Mouse (Mus musculus) A20 (cell line): ENCODE data around the gene Gm9913.

Experiments used
- DNase-seq: peaks from one replicate; pipeline ENCODE4 v3.0.0-alpha.2; 2011; ENCODE audit warnings: low read depth, low spot score

The Gm9913 gene

GRCm38 (mm10) chr2:125505006-125505745 is at the start of gene Gm9913:
Gm9913 (plus strand) TSS chr2:125505089.
- no peak for DNase-seq

- DNase-seq, result no peak
These were observed 48.7 kb upstream of the Gm9913 start for GRCm38 (mm10) chr2:125456059-125456789.

GRCm38 (mm10) chr2:125459087-125459486 is 45.8 kb upstream of the Gm9913 start:
- DNase-seq, result no peak

DNA sequence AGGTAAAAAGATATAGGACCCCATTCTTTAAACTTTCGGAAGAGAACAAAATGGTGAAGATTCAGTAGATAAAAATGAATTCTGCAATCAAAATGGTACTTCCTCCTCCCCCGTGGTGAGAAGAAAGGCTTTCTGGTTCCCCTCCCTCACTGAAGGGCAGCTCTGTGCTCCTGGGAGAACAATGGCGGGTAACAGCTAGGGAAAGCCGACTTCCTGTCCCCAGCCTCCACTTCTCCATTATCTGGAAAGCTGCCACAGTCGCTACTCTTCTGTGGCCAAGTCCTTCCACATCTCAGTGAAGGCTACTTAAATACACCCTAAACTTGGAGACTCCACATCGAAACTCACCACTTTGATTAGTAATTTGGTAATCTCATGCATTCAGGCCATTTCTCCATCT is 40.9 kb upstream of the Gm9913 start:
- DNase-seq, result no peak

DNA sequence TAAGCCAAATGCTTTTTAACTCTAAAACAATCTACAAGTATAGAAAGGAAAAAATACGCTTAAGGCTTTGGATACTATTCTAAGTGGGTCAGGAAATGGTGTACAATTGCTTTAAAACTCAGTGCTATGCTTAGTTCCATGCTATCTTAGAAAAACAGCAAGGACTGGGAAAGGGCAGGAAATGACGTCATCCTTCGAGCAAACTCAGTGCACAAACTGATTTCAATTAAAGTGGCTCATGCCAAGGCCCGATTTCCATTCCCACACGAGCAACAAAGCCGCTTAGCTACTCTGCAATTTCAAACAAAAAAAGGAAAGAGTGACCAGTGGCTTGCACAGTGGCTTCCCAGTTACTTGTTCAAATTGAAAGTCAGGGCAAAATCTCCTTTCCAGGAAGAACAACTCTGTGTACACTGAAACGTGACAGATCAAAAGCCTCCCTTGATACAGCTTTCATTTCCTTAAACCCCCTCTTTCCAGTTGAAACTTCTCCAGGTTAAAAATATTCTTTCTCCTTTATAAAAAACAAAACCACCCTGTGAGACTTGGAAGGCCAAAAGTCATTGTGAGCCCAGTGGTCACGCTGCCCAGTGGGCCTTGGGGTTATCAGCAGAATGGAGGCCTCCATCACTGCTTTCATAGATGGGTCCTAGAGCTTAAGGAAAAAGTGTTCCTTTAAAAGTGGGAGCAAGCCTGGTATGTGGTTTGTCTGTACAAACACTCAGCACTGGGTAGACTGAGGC is 34.2 kb upstream of the Gm9913 start:
- DNase-seq, result no peak

DNA sequence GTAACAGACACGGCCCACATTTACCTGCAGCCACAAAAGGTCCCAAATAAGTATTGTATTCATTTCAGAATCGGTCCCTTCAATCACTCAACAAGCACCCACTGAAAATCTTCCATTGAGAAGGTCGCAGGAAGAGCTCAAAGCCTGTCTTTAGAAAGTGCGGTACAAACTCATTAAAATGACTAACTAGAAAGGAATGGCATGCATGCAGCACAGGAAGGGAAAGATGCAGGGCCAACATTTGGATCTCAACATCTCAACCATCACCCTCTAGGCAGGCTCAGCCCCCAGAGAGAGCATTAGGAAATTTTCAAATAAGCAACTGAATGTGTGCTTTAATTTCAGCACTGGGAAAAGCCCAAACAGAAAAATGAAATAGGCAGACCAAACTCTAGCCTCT is 33.2 kb upstream of the Gm9913 start:
- no peak for DNase-seq

DNA sequence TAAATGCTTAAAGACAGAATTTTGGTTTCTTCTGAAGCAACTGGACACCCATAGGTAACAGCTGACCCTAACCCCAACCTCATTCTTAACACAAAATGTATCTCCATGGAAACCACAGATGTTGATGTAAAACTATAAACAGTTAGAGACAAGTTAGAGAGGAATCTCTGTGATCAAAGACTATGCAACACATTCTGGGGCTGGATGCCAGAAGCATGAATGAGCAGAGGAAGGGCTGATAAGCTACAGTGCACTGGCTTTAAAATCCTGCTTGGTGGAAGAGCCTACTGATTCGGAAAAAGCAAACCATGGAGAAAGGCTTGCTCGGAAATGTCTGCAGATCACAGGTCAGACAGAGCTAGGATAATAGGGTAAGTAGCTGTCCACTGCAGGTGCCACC is 31.7 kb upstream of the Gm9913 start:
- DNase-seq, result no peak

GRCm38 (mm10) chr2:125474690-125475089 is 30.2 kb upstream of the Gm9913 start:
- no peak for DNase-seq

GRCm38 (mm10) chr2:125476231-125476630 is 28.7 kb upstream of the Gm9913 start:
- DNase-seq, result no peak

- DNase-seq, result no peak
These were observed 27.5 kb upstream of the Gm9913 start for GRCm38 (mm10) chr2:125477367-125477766.

DNA sequence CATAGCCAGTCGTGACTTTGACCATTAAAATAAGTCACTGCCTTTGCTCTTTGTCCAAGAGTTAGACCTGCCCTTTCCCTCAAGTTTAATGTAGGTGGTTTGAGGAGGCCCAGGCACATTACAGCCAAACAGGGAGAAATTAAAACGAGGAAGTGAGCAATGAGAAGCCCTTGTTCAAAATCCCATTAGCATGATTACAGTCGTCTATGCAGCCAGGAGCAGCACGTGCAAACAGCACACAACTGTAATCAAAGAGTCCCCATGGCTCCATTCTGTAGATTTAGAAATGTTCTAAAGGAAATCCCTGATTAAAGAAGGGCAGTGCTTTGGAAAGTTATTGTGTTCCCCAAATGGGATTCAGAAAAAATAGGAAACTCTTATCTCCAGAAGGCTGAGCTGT is 26.2 kb upstream of the Gm9913 start:
- DNase-seq, result no peak

GRCm38 (mm10) chr2:125480057-125480456 is 24.8 kb upstream of the Gm9913 start:
- DNase-seq, result no peak

DNA sequence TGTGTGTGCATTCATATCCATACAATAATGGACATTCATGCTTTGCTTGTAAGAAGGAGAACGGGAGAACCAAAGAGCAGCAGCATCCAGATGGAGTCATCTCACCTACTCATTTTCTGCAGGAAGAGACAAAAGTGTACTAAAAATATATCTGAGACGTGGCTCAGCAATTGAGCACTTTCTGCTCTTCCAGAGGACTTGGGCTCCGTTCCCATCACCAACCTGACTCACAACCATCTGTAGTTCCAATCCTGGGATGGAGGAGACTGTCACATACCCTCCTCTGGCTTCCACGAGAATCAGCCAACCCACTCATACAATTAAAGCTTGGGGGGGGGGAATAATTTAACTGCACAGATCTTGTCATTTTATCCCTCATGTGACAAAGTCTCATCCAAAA is 23.8 kb upstream of the Gm9913 start:
- DNase-seq, result no peak

DNA sequence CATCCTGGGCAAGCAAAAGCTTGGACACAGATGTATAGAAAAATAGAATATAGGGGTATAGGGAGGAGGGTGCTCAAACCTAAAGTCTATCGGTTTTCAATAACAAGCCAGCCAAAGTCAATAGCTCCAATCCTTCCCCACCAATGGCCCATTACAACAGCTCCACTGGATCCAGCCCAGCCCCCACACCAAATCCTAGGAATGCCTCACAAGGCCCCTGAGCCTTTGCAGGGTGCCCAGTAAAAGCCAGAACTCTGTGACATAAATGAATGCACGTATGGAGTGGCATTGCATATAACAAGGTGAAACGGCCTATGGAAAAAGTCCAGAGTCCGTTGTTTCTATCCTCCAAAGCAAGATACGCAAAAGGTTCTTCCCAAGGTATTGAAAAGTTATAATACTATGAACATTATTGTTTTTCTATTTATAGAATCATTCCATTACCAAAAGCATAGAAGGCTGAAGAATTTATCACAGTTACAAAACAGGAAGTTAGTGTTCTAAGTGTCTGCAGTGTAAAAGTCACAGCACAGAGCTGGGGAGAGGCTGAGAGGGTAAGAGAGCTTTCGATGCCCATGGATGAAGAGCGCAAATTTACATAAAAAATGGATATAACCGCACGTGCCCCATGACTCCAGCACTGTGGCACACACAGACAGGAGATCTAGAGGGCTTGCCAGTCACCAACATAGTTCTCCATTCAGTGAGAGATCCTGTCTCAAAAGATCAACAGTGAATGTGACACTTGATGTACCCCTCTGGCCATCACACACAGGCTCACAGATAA is 23.2 kb upstream of the Gm9913 start:
- no peak for DNase-seq

DNA sequence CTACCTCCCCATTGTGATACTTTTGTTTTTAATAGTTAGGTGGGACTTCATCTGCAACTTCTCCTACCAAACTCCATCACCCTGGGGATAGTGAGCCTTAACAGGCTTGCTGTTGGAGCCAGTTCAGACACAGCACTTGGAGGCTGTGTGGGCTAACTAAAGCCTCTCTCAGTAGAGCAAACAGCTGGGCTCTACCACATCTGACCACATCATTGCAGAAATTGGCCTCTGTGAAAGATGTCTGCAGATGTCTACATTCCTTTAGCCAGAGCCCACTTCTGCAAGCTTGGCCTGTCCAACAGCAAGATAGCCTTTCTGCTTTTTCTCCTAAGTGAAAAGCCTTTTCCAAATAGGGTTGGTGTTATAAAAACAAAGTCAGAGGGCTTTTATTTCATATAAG is 20.7 kb upstream of the Gm9913 start:
- no peak for DNase-seq

GRCm38 (mm10) chr2:125484910-125485309 is 20.0 kb upstream of the Gm9913 start:
- DNase-seq, result no peak

DNA sequence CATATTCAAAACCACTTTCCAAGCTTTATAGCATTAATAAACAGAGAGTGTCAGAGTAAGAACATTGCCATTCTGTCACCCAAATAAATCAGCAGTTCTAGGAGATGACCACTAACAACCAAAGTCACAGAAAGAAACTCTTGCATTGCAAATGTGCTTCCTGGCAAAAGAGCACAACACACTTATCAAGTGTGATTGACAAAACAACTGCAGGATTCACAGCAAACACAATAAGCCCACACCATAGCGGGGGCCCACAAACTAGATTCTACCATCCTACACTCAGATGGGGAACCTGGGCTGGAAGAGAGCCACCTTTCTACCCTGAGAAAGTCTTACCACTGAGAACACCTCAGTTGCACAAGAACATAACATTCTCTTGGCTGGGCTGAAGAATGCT is 14.9 kb upstream of the Gm9913 start:
- DNase-seq, result no peak

- DNase-seq, result no peak
These were observed 12.6 kb upstream of the Gm9913 start for GRCm38 (mm10) chr2:125492050-125492900.

DNA sequence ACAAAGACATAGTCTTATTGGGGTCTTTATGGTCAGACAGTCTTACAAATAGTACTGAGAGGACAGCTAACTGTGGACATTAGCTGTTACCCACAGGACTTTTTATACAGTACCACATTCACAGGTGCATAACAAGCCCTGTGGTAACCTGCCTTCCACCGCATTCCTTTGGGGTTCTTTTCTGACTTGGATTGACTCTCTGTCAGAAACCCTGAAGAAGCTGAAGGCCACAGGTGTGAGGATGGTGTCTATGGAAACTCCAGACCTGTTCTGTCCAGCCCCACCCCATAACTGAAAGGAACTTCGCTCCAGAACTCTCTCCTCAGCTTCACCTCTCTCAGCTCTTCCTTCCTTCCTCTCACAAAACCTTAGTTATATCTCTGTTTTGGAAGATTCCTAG is 10.6 kb upstream of the Gm9913 start:
- DNase-seq, result no peak

DNA sequence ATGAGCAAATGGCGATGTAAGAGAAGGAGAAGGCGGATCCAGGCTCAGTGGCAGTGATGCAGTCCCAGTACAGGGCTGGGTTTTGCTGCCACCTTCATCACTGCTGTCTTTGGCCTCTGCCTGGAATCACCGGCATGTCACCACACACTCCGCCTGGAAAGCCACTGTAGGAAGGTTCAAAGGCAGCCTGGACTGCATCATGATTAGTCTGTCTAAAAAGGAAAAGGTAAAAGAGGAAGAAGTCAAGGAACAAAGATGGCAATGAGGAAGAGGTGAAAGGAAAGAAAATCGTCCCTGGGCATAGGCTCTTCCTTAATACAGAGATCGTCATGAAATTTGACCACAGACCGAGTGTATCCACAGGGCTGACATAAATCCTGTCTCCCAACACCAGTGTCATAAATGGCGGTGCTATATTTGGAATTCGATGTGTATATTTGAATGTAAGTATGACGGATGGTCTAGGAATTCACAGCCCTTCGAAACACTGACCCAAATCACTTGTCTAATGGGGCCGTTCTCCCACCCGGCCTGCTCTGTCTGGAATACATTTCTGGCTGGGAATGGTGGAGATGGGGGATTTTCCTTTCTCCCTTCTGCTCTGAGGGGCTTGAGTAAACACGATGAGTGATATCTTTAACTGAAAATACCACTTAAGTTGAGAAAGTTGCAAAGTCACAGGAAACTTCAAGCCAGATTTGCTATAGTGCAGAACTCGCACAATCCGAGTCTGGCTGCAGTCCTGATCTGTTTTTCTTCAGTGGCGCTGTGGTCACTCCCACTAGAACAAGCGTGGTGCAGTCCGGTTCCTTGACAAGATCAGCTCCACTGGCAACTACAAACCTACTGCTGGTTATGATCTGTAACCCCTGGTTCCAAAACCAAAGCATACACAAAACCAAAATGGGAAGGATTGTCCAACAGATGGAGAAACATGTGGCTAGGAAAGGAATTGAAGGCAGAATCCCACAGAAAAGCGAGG is 9.8 kb upstream of the Gm9913 start:
- no peak for DNase-seq
